Mouse (Mus musculus): ENCODE measurements at regions not wholly inside any gene's neighbourhood (a gene's known extent, or its start where the extent isn't known, plus 50 kb on each side); places are given as distances from the start of the nearest gene placed in this dataset.
"Not testable (repeated sequence)": the region's sequence is repeated elsewhere in the genome, so short reads cannot be mapped to it uniquely, and the experiment has no call there.

- DNase-seq (ENCODE audit: low spot score in 2 of 2): no peak
Observed at GRCm38 (mm10) chr1:47646681-47647080, 754.0 kb upstream of the Slc39a10 start.

GRCm38 (mm10) chr1:47606597-47606996 lies 713.9 kb upstream of the Slc39a10 start:
- no peak for DNase-seq (ENCODE audit: low spot score in 2 of 2)

GRCm38 (mm10) chr1:47603989-47604360 lies 711.3 kb upstream of the Slc39a10 start:
- DNase-seq (ENCODE audit: low spot score in 2 of 2): no peak

- no peak for DNase-seq (ENCODE audit: low spot score in 2 of 2)
Observed at GRCm38 (mm10) chr1:47603294-47603988, 710.8 kb upstream of the Slc39a10 start.

GRCm38 (mm10) chr1:47593641-47594040 lies 701.0 kb upstream of the Slc39a10 start:
- DNase-seq (ENCODE audit: low spot score in 2 of 2): not testable (repeated sequence)

GRCm38 (mm10) chr1:47545606-47546005 lies 653.0 kb upstream of the Slc39a10 start:
- no peak for DNase-seq (ENCODE audit: low spot score in 2 of 2)

- DNase-seq (ENCODE audit: low spot score in 2 of 2): no peak
Observed at GRCm38 (mm10) chr1:47511426-47511825, 618.8 kb upstream of the Slc39a10 start.

- no peak for DNase-seq (ENCODE audit: low spot score in 2 of 2)
Observed at GRCm38 (mm10) chr1:47507801-47508200, 615.1 kb upstream of the Slc39a10 start.

GRCm38 (mm10) chr1:47488581-47489204 lies 596.0 kb upstream of the Slc39a10 start:
- no peak for DNase-seq (ENCODE audit: low spot score in 2 of 2)

GRCm38 (mm10) chr1:47486087-47486486 lies 593.4 kb upstream of the Slc39a10 start:
- DNase-seq (ENCODE audit: low spot score in 2 of 2): no peak

GRCm38 (mm10) chr1:47479059-47479458 lies 586.4 kb upstream of the Slc39a10 start:
- DNase-seq (ENCODE audit: low spot score in 2 of 2): no peak

- DNase-seq (ENCODE audit: low spot score in 2 of 2): no peak
Observed at GRCm38 (mm10) chr1:47466573-47467253, 574.1 kb upstream of the Slc39a10 start.

- DNase-seq (ENCODE audit: low spot score in 2 of 2): no peak
Observed at GRCm38 (mm10) chr1:47448737-47449489, 556.3 kb upstream of the Slc39a10 start.

- DNase-seq (ENCODE audit: low spot score in 2 of 2): no peak
Observed at GRCm38 (mm10) chr1:47448070-47448469, 555.4 kb upstream of the Slc39a10 start.

- no peak for DNase-seq (ENCODE audit: low spot score in 2 of 2)
Observed at GRCm38 (mm10) chr1:47446021-47446420, 553.4 kb upstream of the Slc39a10 start.

GRCm38 (mm10) chr1:47432829-47433228 lies 540.2 kb upstream of the Slc39a10 start:
- DNase-seq (ENCODE audit: low spot score in 2 of 2): no peak

GRCm38 (mm10) chr1:47405164-47405563 lies 512.5 kb upstream of the Slc39a10 start:
- no peak for DNase-seq (ENCODE audit: low spot score in 2 of 2)

- no peak for DNase-seq (ENCODE audit: low spot score in 2 of 2)
Observed at GRCm38 (mm10) chr1:47386579-47386978, 493.9 kb upstream of the Slc39a10 start.

GRCm38 (mm10) chr1:47378795-47379194 lies 486.1 kb upstream of the Slc39a10 start:
- no peak for DNase-seq (ENCODE audit: low spot score in 2 of 2)

GRCm38 (mm10) chr1:47339718-47340439 lies 447.2 kb upstream of the Slc39a10 start:
- no peak for DNase-seq (ENCODE audit: low spot score in 2 of 2)

- DNase-seq (ENCODE audit: low spot score in 2 of 2): no peak
Observed at GRCm38 (mm10) chr1:47310572-47311075, 418.0 kb upstream of the Slc39a10 start.

Measured in spleen, postnatal 14 days (tissue).